Comparison of ENCODE assay signal across 9 mouse cellular contexts in genomic region chr1:155140076-155140475, GRCm38 (mm10). TPM values are rescaled to one million over a fixed set of nuclear protein-coding genes. Genes with fewer than 3 reads are reported as not detected.
DNase-seq lines count a peak whose midpoint lies in the region; ATAC-seq and TF ChIP-seq lines count a peak whose summit lies in the region.
"Had no signal": no experiment of that assay in that cellular context is flagged by ENCODE, and none has a peak within 500 bp of the region (broad histone marks: within the 10 kb centered on the region; RNA-seq: fewer than 3 reads in every experiment).

No protein-coding gene starts in this region.

- 77% methylated on average over 2 of the region's 2 CpGs for WGBS in forebrain, embryonic 14.5 days
- WGBS in forebrain, embryonic 13.5 days, result 72% methylated on average over 2 of the region's 2 CpGs
- WGBS in large intestine, adult 2 months, result 25% methylated on average over 2 of the region's 2 CpGs
- WGBS in stomach, postnatal 0 days, result 66% methylated on average over 2 of the region's 2 CpGs

- no peaks in the 10 kb centered on the region for H3K9me3 ChIP-seq in forebrain, embryonic 14.5 days (replicated peaks; ENCODE audit: control insufficient read depth, low read length)
- H3K9me3 ChIP-seq in forebrain, embryonic 13.5 days (replicated peaks), result no peaks in the 10 kb centered on the region
- no peaks in the 10 kb centered on the region for H3K9me3 ChIP-seq in stomach, postnatal 0 days (ENCODE audit: control insufficient read depth, low read length)
- H3K9me3 ChIP-seq: neural tube, embryonic 13.5 days had no signal

- H3K9ac ChIP-seq in forebrain, embryonic 14.5 days (ENCODE audit: low read length), result no peak overlapping the region
- H3K9ac ChIP-seq in forebrain, embryonic 13.5 days, result no peak overlapping the region
- H3K9ac ChIP-seq in stomach, postnatal 0 days (ENCODE audit: low read length), result no peak overlapping the region
- H3K9ac ChIP-seq: neural tube, embryonic 13.5 days had no signal

- H3K27me3 ChIP-seq in forebrain, embryonic 14.5 days (replicated peaks; ENCODE audit: control insufficient read depth, insufficient read depth, low read length), result no peaks in the 10 kb centered on the region
- no peaks in the 10 kb centered on the region for H3K27me3 ChIP-seq in forebrain, embryonic 13.5 days
- H3K27me3 ChIP-seq in stomach, postnatal 0 days (ENCODE audit: control insufficient read depth, insufficient read depth, low read length), result no peaks in the 10 kb centered on the region
- H3K27me3 ChIP-seq: neural tube, embryonic 13.5 days had no signal

- peak; percentile 75 for TF ChIP-seq CTCF in stomach, postnatal 0 days (IDR thresholded peaks at IDR 0.05; ENCODE audit: low read depth)

- H3K4me3 ChIP-seq in forebrain, embryonic 14.5 days (ENCODE audit: low read depth, low read length), result no peak overlapping the region
- H3K4me3 ChIP-seq in forebrain, embryonic 13.5 days, result no peak overlapping the region
- H3K4me3 ChIP-seq in stomach, postnatal 0 days (ENCODE audit: low read depth, low read length), result no peak overlapping the region
- H3K4me3 ChIP-seq: neural tube, embryonic 13.5 days had no signal

- H3K36me3 ChIP-seq in forebrain, embryonic 14.5 days (ENCODE audit: control insufficient read depth, insufficient read depth, low read length), result no peaks in the 10 kb centered on the region
- no peaks in the 10 kb centered on the region for H3K36me3 ChIP-seq in forebrain, embryonic 13.5 days (ENCODE audit: poor library complexity, severe bottlenecking)
- H3K36me3 ChIP-seq in stomach, postnatal 0 days (ENCODE audit: control insufficient read depth, insufficient read depth, low read length), result no peaks in the 10 kb centered on the region
- H3K36me3 ChIP-seq: neural tube, embryonic 13.5 days had no signal

- peak; percentile 34 for DNase-seq in forebrain, embryonic 14.5 days (ENCODE audit: low spot score)
- peak; percentile 87 for DNase-seq in CD4-positive helper T cell, adult 2 months (ENCODE audit: low read depth, low spot score)
- DNase-seq in brain, adult 2 months (ENCODE audit: low read depth, low spot score), result peak; percentile 92
- DNase-seq in frontal cortex, postnatal 36 days (ENCODE audit: low spot score in 2 of 2), result peak; percentile 43 to 72
- DNase-seq in large intestine, adult 2 months (ENCODE audit: low read depth, low spot score), result peak; percentile 78
- DNase-seq in stomach, postnatal 0 days (ENCODE audit: low spot score), result peak; percentile 58

- TF ChIP-seq EP300 in stomach, postnatal 0 days (optimal IDR thresholded peaks at IDR 0.05), result no peak

- H3K4me1 ChIP-seq in forebrain, embryonic 14.5 days (ENCODE audit: control insufficient read depth, insufficient read depth, low read length), result no peaks in the 10 kb centered on the region
- no peaks in the 10 kb centered on the region for H3K4me1 ChIP-seq in forebrain, embryonic 13.5 days
- no peaks in the 10 kb centered on the region for H3K4me1 ChIP-seq in stomach, postnatal 0 days (replicated peaks; ENCODE audit: control insufficient read depth, insufficient read depth)
- H3K4me1 ChIP-seq: neural tube, embryonic 13.5 days had no signal

- H3K27ac ChIP-seq in forebrain, embryonic 14.5 days (ENCODE audit: low read depth, low read length), result no peak overlapping the region
- H3K27ac ChIP-seq in forebrain, embryonic 13.5 days, result no peak overlapping the region
- no peak overlapping the region for H3K27ac ChIP-seq in stomach, postnatal 0 days (replicated peaks)
- H3K27ac ChIP-seq: neural tube, embryonic 13.5 days had no signal

- no peak for ATAC-seq in forebrain, embryonic 14.5 days
- ATAC-seq in forebrain, embryonic 13.5 days, result no peak
- peak; percentile 97 for ATAC-seq in megakaryocyte, adult 5-6 weeks (ENCODE audit: poor library complexity, severe bottlenecking)
- ATAC-seq in stomach, postnatal 0 days (ENCODE audit: low FRiP score, low TSS enrichment), result no peak

- H3K4me2 ChIP-seq in forebrain, embryonic 14.5 days (ENCODE audit: low read length), result no peak overlapping the region
- H3K4me2 ChIP-seq in forebrain, embryonic 13.5 days, result no peak overlapping the region
- H3K4me2 ChIP-seq in stomach, postnatal 0 days (replicated peaks; ENCODE audit: low read depth), result no peak overlapping the region
- H3K4me2 ChIP-seq: neural tube, embryonic 13.5 days had no signal

RNA-seq across cellular contexts. Expression of gene Mr1, which starts 6.5 kb away (rescaled TPM):
- polyA plus RNA-seq in forebrain, embryonic 14.5 days (2014; fragmentation: Nextera tagmentation; extraction: Ambion mirVana), result 0.80 and 1.2 TPM in 2 replicates
- 0.50 and 0.52 TPM in 2 replicates for polyA plus RNA-seq in forebrain, embryonic 13.5 days (2015; fragmentation: Nextera tagmentation; extraction: Ambion mirVana)
- polyA plus RNA-seq in large intestine, adult 2 months (2012; rRNA removed), result 1.1 and 2.0 TPM in 2 replicates
- 4.5 TPM in 2 replicates for total RNA-seq in megakaryocyte, adult 5-6 weeks (2015)
- total RNA-seq in megakaryocyte, adult 5-6 weeks (2017), result 3.0 and 4.6 TPM in 2 replicates
- 4.2 and 4.3 TPM in 2 replicates for polyA plus RNA-seq in stomach, postnatal 0 days (2015; fragmentation: Nextera tagmentation; extraction: Ambion mirVana)

RNA-seq across cellular contexts. Expression of gene Stx6, which starts 18.4 kb away (rescaled TPM):
- 97.7 and 109 TPM in 2 replicates for polyA plus RNA-seq in forebrain, embryonic 14.5 days (2014; fragmentation: Nextera tagmentation; extraction: Ambion mirVana)
- 114 and 115 TPM in 2 replicates for polyA plus RNA-seq in forebrain, embryonic 13.5 days (2015; fragmentation: Nextera tagmentation; extraction: Ambion mirVana)
- polyA plus RNA-seq in large intestine, adult 2 months (2012; rRNA removed), result 20.4 and 27.0 TPM in 2 replicates
- total RNA-seq in megakaryocyte, adult 5-6 weeks (2015), result 12.8 and 18.0 TPM in 2 replicates
- total RNA-seq in megakaryocyte, adult 5-6 weeks (2017), result 34.8 and 36.4 TPM in 2 replicates
- polyA plus RNA-seq in stomach, postnatal 0 days (2015; fragmentation: Nextera tagmentation; extraction: Ambion mirVana), result 36.6 and 39.0 TPM in 2 replicates

RNA-seq across cellular contexts. Expression of gene Ier5, which starts 40.6 kb away (rescaled TPM):
- 19.5 and 24.6 TPM in 2 replicates for polyA plus RNA-seq in forebrain, embryonic 14.5 days (2014; fragmentation: Nextera tagmentation; extraction: Ambion mirVana)
- 8.6 and 12.2 TPM in 2 replicates for polyA plus RNA-seq in forebrain, embryonic 13.5 days (2015; fragmentation: Nextera tagmentation; extraction: Ambion mirVana)
- 25.3 and 39.5 TPM in 2 replicates for polyA plus RNA-seq in large intestine, adult 2 months (2012; rRNA removed)
- 58.4 and 62.3 TPM in 2 replicates for total RNA-seq in megakaryocyte, adult 5-6 weeks (2015)
- 35.4 and 38.3 TPM in 2 replicates for total RNA-seq in megakaryocyte, adult 5-6 weeks (2017)
- 7.3 and 11.2 TPM in 2 replicates for polyA plus RNA-seq in stomach, postnatal 0 days (2015; fragmentation: Nextera tagmentation; extraction: Ambion mirVana)

Comparison
In these comparisons a context has a peak if more than half of its experiments do, and no peak if none do; other contexts are left out.
1. DNase-seq: peak in every context shown above with its lines; median percentile 92 in brain, adult 2 months; 87 in CD4-positive helper T cell, adult 2 months; 78 in large intestine, adult 2 months; 58 in stomach, postnatal 0 days; 58 in frontal cortex, postnatal 36 days; 34 in forebrain, embryonic 14.5 days.